Mouse (Mus musculus) intestine, embryonic 15.5 days (tissue): Measurements from ENCODE around the gene Calm3. TPM values are rescaled to one million over a fixed set of nuclear protein-coding genes. Genes with fewer than 3 reads are reported as not detected.
"Not testable (repeated sequence)": the region's sequence is repeated elsewhere in the genome, so short reads cannot be mapped to it uniquely, and the experiment has no call there.

Experiments used
- ATAC-seq: fragments of 200-750 bp; cut with Nextera tagmentation; 2 replicates; pipeline ENCODE4 v1.8.0; 2017; ENCODE audit warnings: moderate TSS enrichment, moderate library complexity
- H3K27ac ChIP-seq: fragments of 300-500 bp; sonication (generic); 2 replicates; pipeline ENCODE4 v1.5.1; 2015; ENCODE audit warnings: mild to moderate bottlenecking, inconsistent platforms
- H3K27me3 ChIP-seq: fragments of 300-500 bp; sonication (generic); replicated peaks from 2 replicates; pipeline ENCODE4 v1.6.1; 2015; ENCODE audit warnings: inconsistent platforms
- H3K36me3 ChIP-seq: fragments of 300-500 bp; sonication (generic); 2 replicates; pipeline ENCODE4 v1.6.1; 2015; ENCODE audit warnings: inconsistent platforms
- H3K4me1 ChIP-seq: fragments of 300-500 bp; sonication (generic); replicated peaks from 2 replicates; pipeline ENCODE4 v1.6.1; 2015; ENCODE audit warnings: inconsistent platforms
- H3K4me2 ChIP-seq: fragments of 300-500 bp; sonication (generic); replicated peaks from 2 replicates; pipeline ENCODE4 v1.6.1; 2015; ENCODE audit warnings: mild to moderate bottlenecking, inconsistent platforms
- H3K4me3 ChIP-seq: fragments of 300-500 bp; sonication (generic); replicated peaks from 2 replicates; pipeline ENCODE4 v1.5.1; 2015; ENCODE audit warnings: inconsistent platforms
- H3K9ac ChIP-seq: fragments of 300-500 bp; sonication (generic); 2 replicates; pipeline ENCODE4 v1.6.1; 2015; ENCODE audit warnings: inconsistent platforms
- H3K9me3 ChIP-seq: fragments of 300-500 bp; sonication (generic); 2 replicates; pipeline ENCODE4 v1.6.1; 2016; ENCODE audit warnings: inconsistent platforms
- WGBS: fragments of 180-500 bp; shearing (Covaris S2); methylation state at CpG from one replicate; pipeline ENCODE4 v1.1.7; 2015; 5-methylcytosine and 5-hydroxymethylcytosine counted together
- polyA plus RNA-seq: library from polyadenylated mRNA; unstranded; fragments of >200 nt; fragmentation: Nextera tagmentation; extraction: Ambion mirVana; gene quantifications from 2 replicates; pipeline ENCODE4 v1.2.1, GENCODE M21; 2015

Gene Calm3
- 137 and 140 TPM in 2 replicates for polyA plus RNA-seq

DNA sequence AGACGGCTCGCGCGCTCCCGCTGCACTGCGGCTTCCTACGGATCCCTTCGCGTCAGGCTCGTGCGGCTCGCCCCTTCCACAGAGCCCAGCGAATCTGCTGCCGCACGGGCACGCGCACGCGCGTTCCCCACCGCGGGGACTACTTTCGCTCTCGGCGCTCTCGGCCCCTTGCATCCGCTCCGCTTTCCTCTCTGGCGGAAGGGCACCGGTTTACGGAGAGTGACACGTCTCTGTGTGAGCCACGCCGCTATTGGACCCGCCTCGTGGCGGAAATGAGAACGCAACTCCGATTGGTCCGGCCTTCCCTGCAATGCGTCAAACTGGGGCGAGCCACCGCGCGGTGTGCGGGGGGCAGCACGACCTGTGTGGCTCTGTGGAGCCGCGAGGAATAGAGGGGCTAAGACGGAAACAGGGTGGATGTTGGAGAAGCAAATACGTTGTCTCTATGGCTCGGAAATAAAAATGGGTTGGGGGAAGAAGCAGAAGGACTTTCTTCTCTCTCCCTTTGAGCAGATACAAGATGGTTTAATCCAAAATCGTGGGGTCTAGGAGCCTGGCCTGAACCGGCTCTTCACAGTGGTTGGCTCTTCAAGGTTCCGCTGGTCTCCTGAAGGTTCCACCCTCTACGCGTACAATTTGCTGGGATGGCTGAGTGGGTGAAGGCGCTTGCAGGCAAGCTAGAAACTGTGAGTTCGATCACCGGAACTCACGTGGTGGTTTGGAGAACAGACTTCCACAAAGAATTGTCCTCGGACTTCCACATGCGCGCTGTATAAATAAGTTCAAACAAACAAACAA lies at the start of gene Calm3:
Gene Calm3, minus strand, starts transcription at position 78 of the 798 bp plus-strand sequence.
- Histone ChIP-seq H3K9ac (peak within 1 kb of the TSS; percentile 97), H3K4me3 (peak within 1 kb of the TSS; percentile 94), H3K36me3 (no peaks in the 10 kb centered on the region), H3K4me1 (peaks cover 35% of the 10 kb centered on the region), H3K27me3 (no peaks in the 10 kb centered on the region), H3K27ac (peak within 1 kb of the TSS; percentile 96), H3K9me3 (no peaks in the 10 kb centered on the region), H3K4me2 (peak within 1 kb of the TSS; percentile 69)
- peak; percentile 92 for ATAC-seq
- 2% methylated on average over 64 of the region's 64 CpGs for WGBS

DNA sequence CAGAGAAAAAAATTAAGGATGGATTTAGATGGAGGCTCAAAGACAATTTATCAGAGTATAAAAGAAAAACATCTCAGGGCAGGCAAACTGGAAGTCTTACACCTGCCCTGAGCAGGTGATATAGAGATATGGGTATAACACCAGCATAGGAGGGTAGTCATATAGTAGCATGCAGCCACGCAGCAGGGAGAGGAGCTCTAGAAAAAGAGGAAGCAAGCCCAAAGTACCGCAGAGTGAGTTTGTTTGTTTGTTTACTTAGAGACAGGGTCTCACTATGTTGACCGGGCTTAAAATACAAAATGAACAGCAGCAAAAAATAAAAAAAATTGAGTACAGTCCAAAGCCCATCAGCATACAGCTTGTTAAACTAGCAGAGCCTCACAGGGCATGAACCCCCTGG lies 47.2 kb upstream of the Calm3 start:
- WGBS = 86% methylated on average over 3 of the region's 3 CpGs
- no peak overlapping the region for H3K9ac ChIP-seq
- ATAC-seq = no peak

DNA sequence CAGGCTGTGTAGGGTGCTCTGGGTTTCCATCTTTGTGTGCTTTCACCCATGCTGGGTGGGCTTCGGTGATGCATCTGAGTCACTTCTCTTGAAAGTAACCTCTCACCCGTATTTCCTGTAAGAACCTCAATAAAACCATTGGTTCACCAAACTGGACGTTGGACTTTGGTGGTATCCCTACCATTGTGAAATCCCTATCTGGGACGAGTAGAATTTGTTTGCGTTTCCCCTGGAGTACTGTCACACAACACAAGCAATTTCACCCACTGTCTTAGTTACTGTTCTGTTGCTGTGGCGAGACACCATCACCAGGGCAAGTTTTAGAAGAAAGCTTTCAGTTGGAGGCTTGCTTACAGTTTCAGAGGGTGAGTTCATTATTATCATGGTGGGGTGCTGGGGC lies 44.5 kb upstream of the Calm3 start:
- H3K4me1 ChIP-seq = no peaks in the 10 kb centered on the region
- ATAC-seq = no peak
- H3K4me3 ChIP-seq = no peak overlapping the region
- H3K9me3 ChIP-seq = no peaks in the 10 kb centered on the region
- no peaks in the 10 kb centered on the region for H3K36me3 ChIP-seq
- 80% methylated on average over 6 of the region's 6 CpGs for WGBS
- no peak overlapping the region for H3K4me2 ChIP-seq
- H3K27me3 ChIP-seq = no peaks in the 10 kb centered on the region
- H3K27ac ChIP-seq = no peak overlapping the region
- H3K9ac ChIP-seq = no peak overlapping the region

More for the DNA sequence above, 47.2 kb upstream of the Calm3 start:
- Histone ChIP-seq H3K4me2 (no peak overlapping the region), H3K9me3 (no peaks in the 10 kb centered on the region), H3K4me3 (no peak overlapping the region), H3K27ac (no peak overlapping the region), H3K27me3 (no peaks in the 10 kb centered on the region), H3K4me1 (no peaks in the 10 kb centered on the region), H3K36me3 (no peaks in the 10 kb centered on the region)

- 56% methylated on average over 5 of the region's 5 CpGs for WGBS
- no peaks in the 10 kb centered on the region for H3K27me3 ChIP-seq
- H3K9ac ChIP-seq = no peak overlapping the region
- no peak overlapping the region for H3K4me2 ChIP-seq
- ATAC-seq = peak; percentile 51
- H3K9me3 ChIP-seq = no peaks in the 10 kb centered on the region
- no peaks in the 10 kb centered on the region for H3K4me1 ChIP-seq
- no peak overlapping the region for H3K4me3 ChIP-seq
- no peaks in the 10 kb centered on the region for H3K36me3 ChIP-seq
- no peak overlapping the region for H3K27ac ChIP-seq
These were observed 37.8 kb upstream of the Calm3 start for GRCm38 (mm10) chr7:16961678-16962077.

- no peaks in the 10 kb centered on the region for H3K9me3 ChIP-seq
- 0 out of 2 replicates have a peak within 1 kb of the TSS, but pooled peaks have one; percentile 5 for H3K9ac ChIP-seq
- peak; percentile 52 for ATAC-seq
- H3K36me3 ChIP-seq = no peaks in the 10 kb centered on the region
- no peak within 1 kb of the TSS for H3K4me3 ChIP-seq
- WGBS = 25% methylated on average over 17 of the region's 17 CpGs
- no peaks in the 10 kb centered on the region for H3K27me3 ChIP-seq
- no peak within 1 kb of the TSS for H3K27ac ChIP-seq
- H3K4me1 ChIP-seq = no peaks in the 10 kb centered on the region
- H3K4me2 ChIP-seq = peak within 1 kb of the TSS; percentile 18; the same call in 1 of the 2 replicates
These were observed 35.7 kb upstream of the Calm3 start, which contains the start of gene Pnmal1 for GRCm38 (mm10) chr7:16959539-16960187. Gene Pnmal1, plus strand, starts transcription at chr7:16959679.

- Histone ChIP-seq H3K9me3 (no peaks in the 10 kb centered on the region), H3K9ac (no peak overlapping the region), H3K27ac (no peak overlapping the region), H3K4me1 (no peaks in the 10 kb centered on the region), H3K27me3 (no peaks in the 10 kb centered on the region), H3K4me2 (no peak overlapping the region), H3K4me3 (no peak overlapping the region), H3K36me3 (no peaks in the 10 kb centered on the region)
- 73% methylated on average over 15 of the region's 15 CpGs for WGBS
- ATAC-seq = no peak
These were observed 32.7 kb upstream of the Calm3 start for GRCm38 (mm10) chr7:16956410-16957265.

DNA sequence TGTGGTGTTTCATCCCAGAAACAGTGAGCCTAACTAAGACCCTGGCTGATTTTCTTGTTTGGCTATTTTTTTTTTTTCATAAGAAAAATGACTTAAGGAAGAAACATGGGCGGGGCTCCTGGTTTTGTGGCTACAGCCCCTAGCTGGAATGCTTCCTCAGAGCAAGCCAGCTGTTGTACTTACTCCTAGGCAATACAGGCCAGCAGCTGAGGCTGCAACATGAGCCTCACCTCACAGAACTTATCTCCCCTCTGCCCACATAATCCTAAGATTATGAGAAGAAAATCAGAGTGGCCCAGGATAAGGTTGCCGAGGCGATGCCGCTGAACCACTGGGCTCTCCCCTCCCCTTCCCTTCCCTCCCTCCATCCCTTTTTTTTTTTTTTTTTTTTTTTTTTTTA lies 31.8 kb upstream of the Calm3 start:
- no peak for ATAC-seq
- Histone ChIP-seq H3K4me2 (no peak overlapping the region), H3K9ac (no peak overlapping the region), H3K36me3 (no peaks in the 10 kb centered on the region), H3K4me1 (0 out of 2 replicates have a peak, but pooled peaks cover 3% of the 10 kb centered on the region), H3K9me3 (no peaks in the 10 kb centered on the region), H3K27me3 (no peaks in the 10 kb centered on the region), H3K4me3 (no peak overlapping the region), H3K27ac (no peak overlapping the region)
- 66% methylated on average over 4 of the region's 4 CpGs for WGBS

DNA sequence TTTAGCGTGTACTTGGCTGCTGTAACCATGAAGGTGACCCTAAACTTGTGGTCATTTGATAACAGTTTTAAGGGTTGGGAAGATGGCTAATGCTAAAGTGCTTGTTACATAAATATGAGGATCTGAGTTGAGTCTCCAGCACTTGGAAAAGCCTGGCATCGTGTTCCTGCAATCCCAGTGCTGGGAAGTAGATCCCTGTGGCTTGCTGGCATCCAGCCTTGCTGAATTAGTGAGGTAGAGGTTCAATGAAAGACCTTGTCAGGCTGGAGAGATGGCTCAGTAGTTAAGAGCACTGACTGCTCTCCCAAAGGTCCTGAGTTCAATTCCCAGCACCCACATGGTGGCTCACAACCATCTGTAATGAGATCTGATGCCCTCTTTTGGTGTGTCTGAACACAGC lies 29.9 kb upstream of the Calm3 start:
- not testable (repeated sequence) for H3K4me2 ChIP-seq, H3K4me3 ChIP-seq, ATAC-seq, H3K9ac ChIP-seq, H3K27ac ChIP-seq, H3K36me3 ChIP-seq, H3K9me3 ChIP-seq
- peaks cover 11% of the 10 kb centered on the region for H3K27me3 ChIP-seq
- 65% methylated on average over 2 of the region's 2 CpGs for WGBS
- H3K4me1 ChIP-seq = peaks cover 12% of the 10 kb centered on the region

GRCm38 (mm10) chr7:16950861-16951635 lies 27.1 kb upstream of the Calm3 start:
- 22% methylated on average over 18 of the region's 18 CpGs for WGBS
- Histone ChIP-seq H3K4me1 (peaks cover 37% of the 10 kb centered on the region), H3K4me2 (no peak overlapping the region; the same call in 1 of the 2 replicates), H3K9ac (no peak overlapping the region), H3K4me3 (no peak overlapping the region), H3K36me3 (no peaks in the 10 kb centered on the region), H3K9me3 (no peaks in the 10 kb centered on the region), H3K27ac (no peak overlapping the region), H3K27me3 (peaks cover 26% of the 10 kb centered on the region)
- ATAC-seq = peak; percentile 77

DNA sequence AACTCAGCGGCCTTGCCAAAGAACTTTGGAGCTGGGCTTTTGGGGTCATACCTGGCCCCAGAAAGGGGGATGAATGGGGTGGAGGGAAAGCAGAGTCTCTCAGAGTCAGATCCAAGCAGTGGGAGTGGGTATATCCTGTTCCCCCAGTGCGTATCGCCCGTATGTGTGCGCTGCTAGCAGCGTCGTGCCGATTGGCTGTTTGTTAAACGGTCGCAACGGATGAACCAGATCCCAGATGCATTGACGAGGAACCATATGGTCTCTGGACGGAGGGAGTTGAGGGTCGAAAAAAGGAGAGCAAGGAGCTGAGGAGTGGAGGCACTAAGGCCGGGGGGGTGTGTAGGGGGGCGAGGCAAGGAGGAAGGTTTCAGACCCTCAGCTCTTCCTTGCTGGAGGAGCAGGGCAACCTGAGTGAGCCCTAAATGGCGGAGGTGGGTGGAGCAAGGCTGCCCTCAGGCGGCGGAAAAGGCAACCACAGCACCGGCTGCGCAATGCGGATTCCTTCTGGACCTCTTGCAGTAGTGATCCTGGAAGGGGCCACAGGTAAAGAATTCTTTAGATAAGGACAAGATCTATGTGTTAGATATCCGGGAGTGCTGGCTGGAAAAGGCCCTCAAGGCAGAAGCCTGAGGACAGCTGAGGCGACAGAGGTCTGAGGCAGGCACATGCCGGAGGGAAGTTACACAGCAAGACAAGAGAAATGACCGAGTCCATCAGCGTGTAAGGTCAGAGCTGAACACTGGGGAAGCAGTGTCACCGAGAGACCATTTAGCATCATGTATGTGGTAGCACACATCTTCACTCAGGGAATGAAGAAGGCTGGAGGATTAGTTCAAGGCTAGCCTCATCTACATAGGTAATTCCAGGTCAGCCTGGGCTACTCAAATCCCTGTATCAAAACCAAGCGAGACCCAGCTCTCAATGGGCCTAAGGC lies 26.3 kb upstream of the Calm3 start:
- Histone ChIP-seq H3K4me2 (peak overlapping the region; percentile 67), H3K9ac (peak overlapping the region; percentile 27), H3K27ac (no peak overlapping the region), H3K4me1 (peaks cover 43% of the 10 kb centered on the region), H3K9me3 (no peaks in the 10 kb centered on the region), H3K36me3 (no peaks in the 10 kb centered on the region), H3K27me3 (peaks cover 35% of the 10 kb centered on the region), H3K4me3 (peak overlapping the region; percentile 30)
- peak; percentile 48 for ATAC-seq
- 10% methylated on average over 29 of the region's 29 CpGs for WGBS
